Mouse (Mus musculus) induced T-regulatory cell, adult 2 months (primary cell): ENCODE data around the gene Tln2.

ENCODE experiments used
- DNase-seq: peaks from one replicate; pipeline ENCODE4 v3.0.0-alpha.2; 2012; ENCODE audit warnings: low read depth

Tln2 gene

GRCm38 (mm10) chr9:67545794-67546193, 13.7 kb downstream of the Tln2 start:
- no peak for DNase-seq

- DNase-seq, result no peak
These were observed 14.7 kb downstream of the Tln2 start for GRCm38 (mm10) chr9:67544783-67545182.

- no peak for DNase-seq
These were observed 17.6 kb downstream of the Tln2 start for GRCm38 (mm10) chr9:67541948-67542347.

GRCm38 (mm10) chr9:67539776-67540706, 19.5 kb downstream of the Tln2 start:
- no peak for DNase-seq

- no peak for DNase-seq
These were observed 25.1 kb downstream of the Tln2 start for GRCm38 (mm10) chr9:67534420-67534819.

- no peak for DNase-seq
These were observed 26.2 kb downstream of the Tln2 start for GRCm38 (mm10) chr9:67533260-67533659.

- DNase-seq, result no peak
These were observed 26.9 kb downstream of the Tln2 start for GRCm38 (mm10) chr9:67532631-67533030.

- DNase-seq, result no peak
These were observed 29.9 kb downstream of the Tln2 start for GRCm38 (mm10) chr9:67529600-67529999.

- no peak for DNase-seq
These were observed 31.8 kb downstream of the Tln2 start for GRCm38 (mm10) chr9:67527726-67528125.

- DNase-seq, result no peak
These were observed 37.8 kb downstream of the Tln2 start for GRCm38 (mm10) chr9:67521736-67522135.

GRCm38 (mm10) chr9:67509510-67509909, 50.0 kb downstream of the Tln2 start:
- no peak for DNase-seq

- DNase-seq, result no peak
These were observed 54.7 kb downstream of the Tln2 start for GRCm38 (mm10) chr9:67504669-67505260.

GRCm38 (mm10) chr9:67501801-67502200, 57.7 kb downstream of the Tln2 start:
- no peak for DNase-seq

- no peak for DNase-seq
These were observed 63.1 kb downstream of the Tln2 start for GRCm38 (mm10) chr9:67496368-67496767.

- DNase-seq, result no peak
These were observed 64.2 kb downstream of the Tln2 start for GRCm38 (mm10) chr9:67495350-67495749.

- DNase-seq, result no peak
These were observed 65.5 kb downstream of the Tln2 start for GRCm38 (mm10) chr9:67493876-67494552.

- no peak for DNase-seq
These were observed 70.1 kb downstream of the Tln2 start for GRCm38 (mm10) chr9:67489370-67489769.

GRCm38 (mm10) chr9:67486621-67487020, 72.9 kb downstream of the Tln2 start:
- no peak for DNase-seq

- no peak for DNase-seq
These were observed 74.1 kb downstream of the Tln2 start for GRCm38 (mm10) chr9:67485169-67486072.

GRCm38 (mm10) chr9:67482277-67482676, 77.2 kb downstream of the Tln2 start:
- no peak for DNase-seq

GRCm38 (mm10) chr9:67481851-67482250, 77.7 kb downstream of the Tln2 start:
- no peak for DNase-seq

GRCm38 (mm10) chr9:67477445-67477844, 82.1 kb downstream of the Tln2 start:
- no peak for DNase-seq
